Mouse (Mus musculus): ENCODE data around the gene Pgc. TPM values are rescaled to one million over a fixed set of nuclear protein-coding genes. Genes with fewer than 3 reads are reported as not detected.

Gene Pgc
- not detected in 2 replicates for polyA plus RNA-seq (2012; rRNA removed)

DNA sequence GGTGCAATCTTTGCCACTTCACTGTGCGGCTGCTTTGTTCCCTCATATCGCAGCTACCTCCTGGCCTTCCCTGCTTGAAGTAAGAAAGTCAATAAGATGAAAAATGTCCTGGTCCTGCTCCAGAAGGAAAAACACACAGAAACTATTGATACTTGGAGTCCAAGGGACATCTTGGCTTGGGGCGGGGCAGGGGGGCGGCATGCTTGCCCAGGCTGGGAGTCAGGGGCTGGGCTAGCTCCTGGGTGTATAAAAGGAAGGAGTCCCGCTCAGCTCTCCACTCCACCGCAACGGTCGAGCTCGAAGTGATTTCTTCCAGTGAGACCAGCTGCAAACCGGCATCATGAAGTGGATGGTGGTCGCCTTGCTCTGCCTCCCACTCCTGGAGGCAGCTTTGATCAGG, at the start of gene Pgc:
Gene Pgc (plus strand): TSS at position 277 of the 400 bp plus-strand sequence.

DNA sequence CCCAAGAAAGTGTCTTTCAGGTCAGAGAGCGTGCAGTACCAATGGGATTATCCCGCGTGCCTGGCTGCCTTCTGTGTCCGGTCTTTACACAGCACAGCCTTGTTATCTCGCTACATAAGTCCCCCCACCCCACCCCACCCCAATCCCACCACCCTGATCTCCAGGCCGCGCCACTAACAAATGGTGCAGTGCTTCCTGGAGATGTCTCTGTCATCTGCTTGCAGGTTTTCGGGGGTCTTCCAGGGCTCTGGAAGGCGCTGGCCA, 38.4 kb upstream of the Pgc start, which contains the start of gene Tomm6:
Gene Tomm6 (minus strand): TSS at position 43 of the 264 bp plus-strand sequence.

DNA sequence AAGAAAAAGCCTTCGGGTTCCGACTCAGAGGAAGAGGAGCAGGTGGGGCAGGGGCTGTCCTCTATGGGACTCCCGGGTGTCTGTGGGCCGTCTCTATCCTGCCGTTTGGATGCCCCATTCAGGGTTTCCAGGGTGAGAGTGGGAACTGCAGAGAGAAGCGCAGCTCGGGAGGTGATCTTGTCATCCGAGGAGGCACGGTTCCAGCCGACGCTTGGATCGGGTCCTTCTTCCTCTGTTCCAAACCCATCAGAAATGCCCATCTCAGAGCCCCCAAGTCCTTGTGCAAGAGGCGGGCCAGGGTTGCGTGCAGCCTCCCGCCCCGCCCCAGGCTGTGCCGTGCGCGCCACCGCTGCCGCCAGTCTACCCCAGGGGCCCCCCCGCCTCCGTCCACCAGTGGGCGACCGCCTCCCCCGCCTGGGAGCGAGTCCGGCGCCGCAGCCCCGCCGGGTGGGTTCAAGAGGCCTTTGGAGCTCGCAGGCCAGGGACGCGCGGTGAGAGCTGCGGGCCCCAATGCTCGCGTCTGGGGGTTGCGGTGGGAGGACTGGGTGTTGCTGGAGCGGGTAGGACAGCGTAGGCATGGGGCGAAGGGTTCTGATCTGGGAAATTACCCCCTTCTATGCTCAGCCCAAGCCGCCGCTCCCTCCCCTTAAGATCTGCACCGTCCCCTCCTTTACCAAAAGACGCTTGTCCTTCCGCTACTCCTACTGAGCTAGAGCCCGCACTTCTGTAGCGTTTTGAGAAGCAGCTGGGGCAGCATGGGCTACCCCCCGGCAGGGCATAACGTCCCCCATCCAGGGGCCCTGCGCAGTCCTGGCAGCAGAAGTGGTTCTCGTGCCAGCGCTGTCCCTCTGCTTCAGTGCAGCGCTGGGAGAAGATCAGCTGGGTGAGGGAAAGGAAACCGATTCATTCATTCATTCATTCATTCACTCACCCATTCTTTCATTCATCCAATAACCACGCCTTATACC, 37.8 kb upstream of the Pgc start, which contains the start of gene Frs3:
Gene Frs3 (plus strand): TSS at position 423 of the 968 bp plus-strand sequence.

DNA sequence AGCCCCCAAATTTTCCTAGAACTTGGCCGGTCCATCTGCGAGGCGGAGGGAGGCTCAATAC, 32.4 kb upstream of the Pgc start, which contains the start of gene Gm21981:
Gene Gm21981 (minus strand): TSS at position 14 of the 61 bp plus-strand sequence.

DNA sequence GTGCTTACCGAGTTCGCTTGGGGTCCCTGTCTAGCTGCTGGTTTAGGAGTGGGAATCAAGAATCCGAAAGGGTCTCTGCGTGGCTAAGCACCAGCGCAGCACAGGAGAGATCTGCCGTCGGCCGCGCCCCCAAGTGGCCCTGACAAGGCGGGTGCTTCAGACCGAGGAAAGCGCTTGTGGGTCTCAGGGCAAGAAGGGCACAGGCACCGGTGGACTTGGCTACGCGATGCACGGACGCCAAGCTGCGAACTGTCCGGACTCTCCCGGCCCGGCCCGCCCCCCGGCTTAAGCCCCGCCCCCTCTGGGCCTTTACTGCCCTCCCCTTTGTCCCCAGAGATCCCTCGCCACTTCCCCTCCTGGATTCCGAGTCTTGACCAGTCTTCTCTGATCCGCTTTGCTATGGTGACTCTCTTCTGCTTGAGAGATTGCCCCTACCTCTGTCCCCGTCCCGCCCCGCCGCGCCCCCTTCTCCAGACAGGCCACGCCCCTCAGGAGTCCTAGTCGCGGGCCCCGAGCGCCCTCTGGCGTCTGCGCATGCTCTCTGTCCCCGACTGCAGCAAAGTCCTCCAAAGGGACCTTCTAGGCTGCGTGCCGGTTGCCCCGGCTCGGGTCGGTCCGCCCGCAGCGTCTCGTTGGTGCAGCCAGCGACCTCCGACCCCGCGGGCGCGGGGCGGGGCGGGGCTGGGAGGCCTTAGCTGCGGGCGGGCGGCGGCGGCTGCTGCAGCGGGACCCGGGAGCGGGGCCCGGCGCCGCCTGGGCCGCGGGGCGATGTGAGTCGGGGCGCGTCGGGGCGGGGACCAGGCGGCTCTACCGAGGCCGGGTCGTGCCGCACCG, 31.9 kb upstream of the Pgc start, which contains the start of gene Prickle4:
Gene Prickle4 (minus strand): TSS at position 234 of the 834 bp plus-strand sequence.

DNA sequence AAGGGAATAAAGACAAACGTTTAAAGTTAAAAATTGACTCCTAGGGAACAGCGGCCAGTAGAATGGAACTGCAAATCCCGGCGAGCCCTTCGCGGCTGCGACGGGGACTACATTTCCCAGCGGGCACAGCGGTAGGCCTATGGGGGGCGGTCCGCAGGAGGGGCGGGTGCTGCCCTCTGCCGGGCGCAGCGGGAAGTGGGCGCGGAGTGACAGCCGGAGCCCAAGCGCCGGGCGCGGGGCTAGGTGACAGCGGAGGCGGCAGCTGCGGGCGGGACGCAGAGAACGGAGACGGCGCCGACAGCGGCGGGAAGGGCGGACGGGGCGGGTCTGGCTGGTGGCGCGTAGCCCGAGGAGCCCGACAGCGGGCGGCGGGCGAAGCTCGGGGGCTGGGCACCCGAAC, 10.2 kb downstream of the Pgc start, which contains the start of gene Tfeb:
Gene Tfeb (plus strand): TSS at position 175 of the 400 bp plus-strand sequence.

Other genes starting within 250 kb of the Pgc start
- gene Taf8, start 224.6 kb upstream of the Pgc start, polyA plus RNA-seq (2012; rRNA removed), result 47.4 and 48.0 TPM in 2 replicates
- 194 and 197 TPM in 2 replicates for gene Ccnd3, start 221.8 kb upstream of the Pgc start, polyA plus RNA-seq (2012; rRNA removed)
- 23.2 and 24.1 TPM in 2 replicates for gene Bysl, start 115.3 kb upstream of the Pgc start, polyA plus RNA-seq (2012; rRNA removed)
- 47.8 and 57.1 TPM in 2 replicates for gene Med20, start 115.3 kb upstream of the Pgc start, polyA plus RNA-seq (2012; rRNA removed)
- gene Gm20517, start 115.3 kb upstream of the Pgc start, polyA plus RNA-seq (2012; rRNA removed), result 2.2 and 4.3 TPM in 2 replicates
- 21.1 and 27.6 TPM in 2 replicates for gene Usp49, start 96.2 kb upstream of the Pgc start, polyA plus RNA-seq (2012; rRNA removed)
- 104 and 158 TPM in 2 replicates for gene Tomm6, start 38.5 kb upstream of the Pgc start, polyA plus RNA-seq (2012; rRNA removed)
- 18.9 and 19.9 TPM in 2 replicates for gene Frs3, start 37.8 kb upstream of the Pgc start, polyA plus RNA-seq (2012; rRNA removed)
- gene Gm21981, start 32.4 kb upstream of the Pgc start, polyA plus RNA-seq (2012; rRNA removed), result 0.94 and 2.4 TPM in 2 replicates
- gene Prickle4, start 32.1 kb upstream of the Pgc start, polyA plus RNA-seq (2012; rRNA removed), result 0.93 and 4.4 TPM in 2 replicates
- 2.1 and 2.8 TPM in 2 replicates for gene Tfeb, start 10.2 kb downstream of the Pgc start, polyA plus RNA-seq (2012; rRNA removed)
- 80.5 and 157 TPM in 2 replicates for gene Mdfi, start 107.8 kb downstream of the Pgc start, polyA plus RNA-seq (2012; rRNA removed)
- gene Foxp4, start 197.8 kb downstream of the Pgc start, polyA plus RNA-seq (2012; rRNA removed), result 96.2 and 105 TPM in 2 replicates